23 mouse cellular contexts compared by ENCODE assay signal in the genomic region with DNA sequence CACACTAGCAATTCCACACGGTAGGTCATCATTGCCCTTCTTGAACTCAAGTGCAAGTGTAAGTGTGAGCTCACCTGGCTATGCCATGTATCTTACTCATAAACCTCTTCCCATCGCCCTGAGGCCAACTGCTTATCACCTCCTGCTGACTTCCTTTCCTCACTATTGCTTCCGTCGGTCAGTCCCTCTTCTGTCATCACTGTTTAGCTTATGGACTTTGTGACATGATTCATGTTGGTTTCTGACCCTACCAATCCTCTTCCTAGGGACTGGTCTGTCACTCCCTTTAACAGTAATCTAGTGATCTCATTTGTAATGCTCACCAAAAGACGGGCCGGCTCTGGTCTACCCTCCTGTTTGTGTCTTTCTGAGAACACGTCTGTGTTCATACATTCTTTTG.
"Had no signal": no experiment of that assay in that cellular context is flagged by ENCODE, and none has a peak within 500 bp of the region (broad histone marks: within the 10 kb centered on the region; RNA-seq: fewer than 3 reads in every experiment).

No protein-coding gene starts in this region.

- H3K9ac ChIP-seq: heart, embryonic 13.5 days; heart, embryonic 15.5 days; hindbrain, embryonic 13.5 days; hindbrain, embryonic 15.5 days; limb, embryonic 13.5 days; limb, embryonic 15.5 days; liver, embryonic 13.5 days had no signal

- DNase-seq: gastrocnemius, adult 2 months; gastrocnemius, postnatal 10 days; gastrocnemius, postnatal 25 days; heart, adult 2 months; heart, postnatal 14 days; heart, postnatal 36 days; kidney, adult 18-20 months; kidney, adult 8-10 months; kidney, postnatal 10 days; kidney, postnatal 4 days; left cerebral cortex, postnatal 4 days; liver, embryonic 13.5 days had no signal

- H3K27me3 ChIP-seq: heart, embryonic 13.5 days; heart, embryonic 15.5 days; hindbrain, embryonic 13.5 days; hindbrain, embryonic 15.5 days; limb, embryonic 13.5 days; limb, embryonic 15.5 days; liver, embryonic 13.5 days had no signal

- H3K27ac ChIP-seq: gastrocnemius, adult 2 months; heart, adult 2 months; heart, embryonic 13.5 days; heart, embryonic 15.5 days; hindbrain, embryonic 13.5 days; hindbrain, embryonic 15.5 days; hindbrain, postnatal 0 days; layer of hippocampus, adult 2 months; left cerebral cortex, adult 2 months; limb, embryonic 13.5 days; limb, embryonic 15.5 days; liver, embryonic 13.5 days had no signal

- H3K4me1 ChIP-seq: heart, embryonic 13.5 days; heart, embryonic 15.5 days; hindbrain, embryonic 15.5 days; limb, embryonic 15.5 days; liver, embryonic 13.5 days had no signal

- H3K4me3 ChIP-seq: gastrocnemius, adult 2 months; heart, adult 2 months; heart, embryonic 13.5 days; heart, embryonic 15.5 days; hindbrain, embryonic 13.5 days; hindbrain, embryonic 15.5 days; layer of hippocampus, adult 2 months; left cerebral cortex, adult 2 months; limb, embryonic 13.5 days; limb, embryonic 15.5 days; liver, embryonic 13.5 days had no signal

- ATAC-seq: hindbrain, postnatal 0 days had no signal

- H3K4me2 ChIP-seq: heart, embryonic 11.5 days; heart, embryonic 13.5 days; heart, embryonic 15.5 days; hindbrain, embryonic 13.5 days; hindbrain, embryonic 15.5 days; limb, embryonic 13.5 days; limb, embryonic 15.5 days; liver, embryonic 11.5 days; liver, embryonic 13.5 days had no signal

- H3K9me3 ChIP-seq: heart, embryonic 13.5 days; heart, embryonic 15.5 days; hindbrain, embryonic 13.5 days; hindbrain, embryonic 15.5 days; limb, embryonic 13.5 days; limb, embryonic 15.5 days; liver, embryonic 13.5 days had no signal
